Mouse (Mus musculus) stomach, embryonic 15.5 days (tissue): ENCODE measurements around the gene Nfatc2ip. TPM values are rescaled to one million over a fixed set of nuclear protein-coding genes. Genes with fewer than 3 reads are reported as not detected.

ENCODE experiments used
- ATAC-seq: fragments of 200-750 bp; cut with Nextera tagmentation; 2 replicates; pipeline ENCODE4 v1.8.0; 2017; ENCODE audit warnings: low read depth, moderate number of reproducible peaks, moderate TSS enrichment; ENCODE audit not compliant: insufficient read depth, low FRiP score
- H3K27ac ChIP-seq: fragments of 300-500 bp; sonication (generic); 2 replicates; pipeline ENCODE4 v1.5.1; 2015; ENCODE audit warnings: mild to moderate bottlenecking, inconsistent platforms
- H3K27me3 ChIP-seq: fragments of 300-500 bp; sonication (generic); replicated peaks from 2 replicates; pipeline ENCODE4 v1.6.1; 2015; ENCODE audit warnings: inconsistent platforms
- H3K36me3 ChIP-seq: fragments of 300-500 bp; sonication (generic); 2 replicates; pipeline ENCODE4 v1.6.1; 2015; ENCODE audit warnings: inconsistent platforms
- H3K4me1 ChIP-seq: fragments of 300-500 bp; sonication (generic); 2 replicates; pipeline ENCODE4 v1.6.1; 2015; ENCODE audit warnings: inconsistent platforms
- H3K4me2 ChIP-seq: fragments of 300-500 bp; sonication (generic); 2 replicates; pipeline ENCODE4 v1.6.1; 2015; ENCODE audit warnings: mild to moderate bottlenecking, inconsistent platforms
- H3K4me3 ChIP-seq: fragments of 300-500 bp; sonication (generic); replicated peaks from 2 replicates; pipeline ENCODE4 v1.5.1; 2015; ENCODE audit warnings: inconsistent platforms
- H3K9ac ChIP-seq: fragments of 300-500 bp; sonication (generic); 2 replicates; pipeline ENCODE4 v1.6.1; 2015; ENCODE audit warnings: inconsistent platforms
- H3K9me3 ChIP-seq: fragments of 300-500 bp; sonication (generic); 2 replicates; pipeline ENCODE4 v1.6.1; 2016; ENCODE audit warnings: inconsistent platforms
- WGBS: fragments of 180-500 bp; shearing (Covaris S2); methylation state at CpG from one replicate; pipeline ENCODE4 v1.1.7; 2015; 5-methylcytosine and 5-hydroxymethylcytosine counted together
- polyA plus RNA-seq: library from polyadenylated mRNA; unstranded; fragments of >200 nt; fragmentation: Nextera tagmentation; extraction: Ambion mirVana; gene quantifications from 2 replicates; pipeline ENCODE4 v1.2.1, GENCODE M21; 2015

Gene Nfatc2ip
- polyA plus RNA-seq, 1 experiment from 2014 or later = 2.7 TPM

- H3K4me3 ChIP-seq = peak within 1 kb of the TSS; percentile 79
- H3K4me2 ChIP-seq = peak within 1 kb of the TSS; percentile 81
- H3K9ac ChIP-seq = peak within 1 kb of the TSS; percentile 56
- no peaks in the 10 kb centered on the region; the same call in 1 of the 2 replicates for H3K9me3 ChIP-seq
- ATAC-seq = peak; percentile 90
- WGBS = under 1% methylated on average over 81 of the region's 82 CpGs
- H3K4me1 ChIP-seq = peaks cover 13% of the 10 kb centered on the region
- peaks cover 5% of the 10 kb centered on the region; the same call in 1 of the 2 replicates for H3K36me3 ChIP-seq
- peak within 1 kb of the TSS; percentile 96 for H3K27ac ChIP-seq
- H3K27me3 ChIP-seq = no peaks in the 10 kb centered on the region
These were observed 32.3 kb upstream of the Nfatc2ip start, which contains the start of gene Rabep2 for GRCm38 (mm10) chr7:126428631-126429502. Rabep2 (plus strand) TSS chr7:126428759.

GRCm38 (mm10) chr7:126428154-126428553, 31.6 kb upstream of the Nfatc2ip start:
- Histone ChIP-seq H3K4me3 (peak overlapping the region; percentile 79), H3K36me3 (peaks cover 5% of the 10 kb centered on the region; the same call in 1 of the 2 replicates), H3K27me3 (no peaks in the 10 kb centered on the region), H3K4me2 (peak overlapping the region; percentile 81), H3K9ac (peak overlapping the region; percentile 56), H3K9me3 (no peaks in the 10 kb centered on the region; the same call in 1 of the 2 replicates), H3K4me1 (peaks cover 13% of the 10 kb centered on the region), H3K27ac (peak overlapping the region; percentile 96)
- peak; percentile 6; the same call in 1 of the 2 replicates for ATAC-seq
- 17% methylated on average over 4 of the region's 4 CpGs for WGBS

GRCm38 (mm10) chr7:126427323-126427860, 30.9 kb upstream of the Nfatc2ip start:
- no peak overlapping the region for H3K27ac ChIP-seq
- H3K9me3 ChIP-seq = no peaks in the 10 kb centered on the region; the same call in 1 of the 2 replicates
- 0 out of 2 replicates have a peak, but pooled peaks cover under 1% of the 10 kb centered on the region for H3K36me3 ChIP-seq
- H3K4me2 ChIP-seq = 0 out of 2 replicates have a peak overlapping the region, but pooled peaks have one; percentile 81
- H3K27me3 ChIP-seq = no peaks in the 10 kb centered on the region
- peaks cover 13% of the 10 kb centered on the region for H3K4me1 ChIP-seq
- no peak for ATAC-seq
- WGBS = 51% methylated on average over 12 of the region's 13 CpGs
- H3K4me3 ChIP-seq = no peak overlapping the region
- no peak overlapping the region for H3K9ac ChIP-seq

DNA sequence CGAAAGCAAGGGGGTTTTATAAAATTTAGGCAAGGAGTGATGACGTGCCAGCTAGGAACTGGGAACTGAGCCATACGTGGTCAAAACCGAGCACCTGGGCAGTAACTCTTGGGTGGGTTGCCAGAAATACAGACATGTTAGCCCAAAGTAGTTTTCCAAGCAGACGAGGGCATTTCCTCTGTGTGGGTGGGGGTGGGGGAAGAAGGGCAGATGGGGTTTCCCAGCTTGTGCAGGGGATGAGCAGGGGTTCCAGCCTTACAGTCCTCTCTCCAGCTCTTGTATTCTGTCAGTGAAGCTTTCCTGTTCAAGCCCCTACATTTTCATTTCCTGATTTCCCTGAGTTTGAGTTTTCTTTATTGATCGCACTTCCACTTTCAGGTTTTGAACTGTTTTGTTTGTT, 27.6 kb upstream of the Nfatc2ip start:
- Histone ChIP-seq H3K4me1 (0 out of 2 replicates have a peak, but pooled peaks cover 6% of the 10 kb centered on the region), H3K27me3 (no peaks in the 10 kb centered on the region), H3K9me3 (no peaks in the 10 kb centered on the region; the same call in 1 of the 2 replicates), H3K9ac (no peak overlapping the region), H3K4me3 (no peak overlapping the region), H3K4me2 (no peak overlapping the region), H3K36me3 (no peaks in the 10 kb centered on the region), H3K27ac (no peak overlapping the region)
- no peak for ATAC-seq
- 87% methylated on average over 6 of the region's 6 CpGs for WGBS

DNA sequence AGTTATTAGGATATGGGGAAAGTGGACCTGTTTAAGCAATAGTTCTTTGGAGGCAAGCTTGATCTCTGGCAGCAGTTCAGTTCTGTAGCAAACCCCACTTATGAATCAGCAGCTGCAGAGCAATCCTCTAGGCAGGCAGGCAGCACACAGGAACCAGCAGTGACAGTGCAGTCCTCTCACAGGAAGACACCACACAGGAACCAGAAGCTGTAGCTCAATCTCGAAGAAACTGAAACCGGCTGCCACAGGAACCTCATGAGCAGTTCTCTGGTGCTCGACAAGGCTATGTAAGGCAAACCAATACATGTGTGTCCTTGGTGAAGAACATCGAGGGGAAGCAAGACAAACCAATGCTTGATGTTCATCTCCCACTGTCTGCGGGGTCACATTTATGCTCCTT, 25.2 kb upstream of the Nfatc2ip start:
- 83% methylated on average over 5 of the region's 5 CpGs for WGBS

DNA sequence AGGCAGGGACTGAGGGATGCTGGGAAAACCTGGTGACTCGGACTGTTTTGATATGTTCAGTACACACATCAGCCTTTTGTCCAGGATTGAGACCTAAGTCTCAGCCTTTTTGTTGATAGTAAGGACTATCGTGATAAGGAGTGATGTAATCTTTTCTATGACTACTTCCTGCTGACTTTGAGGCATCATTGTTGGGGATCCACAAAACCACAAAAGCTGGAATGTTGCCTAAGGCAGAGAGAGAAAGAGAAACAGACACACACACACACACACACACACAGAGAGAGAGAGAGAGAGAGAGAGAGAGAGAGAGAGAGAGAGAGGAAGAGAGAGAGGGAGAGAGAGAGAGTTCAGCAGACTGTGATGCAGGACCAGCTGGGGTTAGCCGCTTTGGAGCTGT, 22.0 kb upstream of the Nfatc2ip start:
- H3K27me3 ChIP-seq = no peaks in the 10 kb centered on the region
- WGBS = 51% methylated on average over 3 of the region's 3 CpGs
- H3K27ac ChIP-seq = no peak overlapping the region
- H3K4me2 ChIP-seq = no peak overlapping the region
- no peaks in the 10 kb centered on the region for H3K4me1 ChIP-seq
- H3K4me3 ChIP-seq = no peak overlapping the region
- no peak for ATAC-seq
- no peak overlapping the region for H3K9ac ChIP-seq
- H3K9me3 ChIP-seq = no peaks in the 10 kb centered on the region
- H3K36me3 ChIP-seq = no peaks in the 10 kb centered on the region

More for the DNA sequence above, 25.2 kb upstream of the Nfatc2ip start:
- Histone ChIP-seq H3K9ac (no peak overlapping the region), H3K36me3 (no peaks in the 10 kb centered on the region), H3K4me3 (no peak overlapping the region), H3K27ac (no peak overlapping the region), H3K27me3 (no peaks in the 10 kb centered on the region), H3K9me3 (no peaks in the 10 kb centered on the region; the same call in 1 of the 2 replicates), H3K4me1 (no peaks in the 10 kb centered on the region), H3K4me2 (no peak overlapping the region)
- no peak for ATAC-seq

DNA sequence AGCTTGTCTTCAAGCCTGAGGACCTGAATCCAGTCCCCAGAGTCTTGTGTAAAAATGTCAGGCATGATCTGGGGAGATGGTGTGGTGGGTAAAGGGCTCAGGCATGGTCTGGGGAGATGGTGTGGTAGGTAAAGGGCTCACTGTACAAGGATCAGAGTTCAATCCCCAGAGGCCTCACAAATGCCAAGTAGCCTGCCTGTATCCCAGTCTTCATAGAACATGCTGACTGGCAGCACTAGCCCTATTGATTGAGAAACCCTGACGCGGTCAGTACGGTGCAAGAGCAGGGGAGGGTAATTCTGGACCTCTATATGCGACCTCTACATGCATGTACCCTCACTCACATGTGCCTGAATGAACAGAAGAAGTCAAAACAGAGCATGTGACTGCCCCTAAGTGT, 21.1 kb upstream of the Nfatc2ip start:
- H3K4me3 ChIP-seq = no peak overlapping the region
- WGBS = 87% methylated on average over 4 of the region's 4 CpGs
- no peak overlapping the region for H3K9ac ChIP-seq
- H3K36me3 ChIP-seq = no peaks in the 10 kb centered on the region
- no peak overlapping the region for H3K4me2 ChIP-seq
- 0 out of 2 replicates have a peak, but pooled peaks cover 2% of the 10 kb centered on the region for H3K27me3 ChIP-seq
- no peak for ATAC-seq
- H3K27ac ChIP-seq = no peak overlapping the region
- no peaks in the 10 kb centered on the region for H3K4me1 ChIP-seq
- H3K9me3 ChIP-seq = no peaks in the 10 kb centered on the region

DNA sequence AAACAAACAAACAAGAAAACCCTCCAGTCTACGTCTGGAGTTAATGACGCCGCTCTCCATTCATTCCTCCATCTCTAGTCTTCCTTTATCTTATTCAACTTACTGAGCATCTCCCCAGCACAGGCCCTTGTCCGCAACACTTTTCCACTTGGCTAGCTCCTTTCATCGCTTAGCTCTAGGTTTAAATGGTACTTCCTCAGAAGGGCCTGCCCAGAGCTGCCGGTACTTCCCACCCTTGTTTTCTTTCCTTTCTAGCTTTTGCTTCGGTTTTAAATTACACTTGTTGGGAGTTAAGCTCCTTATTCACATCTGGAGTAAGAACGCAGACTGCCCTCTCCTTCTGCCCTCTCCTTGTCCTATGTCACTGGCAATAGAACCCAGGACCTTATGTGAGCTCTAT, 20.5 kb upstream of the Nfatc2ip start:
- Histone ChIP-seq H3K4me2 (no peak overlapping the region), H3K9me3 (no peaks in the 10 kb centered on the region), H3K4me3 (no peak overlapping the region), H3K27me3 (0 out of 2 replicates have a peak, but pooled peaks cover 5% of the 10 kb centered on the region), H3K36me3 (no peaks in the 10 kb centered on the region), H3K27ac (no peak overlapping the region), H3K4me1 (no peaks in the 10 kb centered on the region), H3K9ac (no peak overlapping the region)
- 61% methylated on average over 8 of the region's 8 CpGs for WGBS
- no peak for ATAC-seq

- Histone ChIP-seq H3K27me3 (peaks cover 5% of the 10 kb centered on the region; the same call in 1 of the 2 replicates), H3K4me3 (no peak overlapping the region), H3K9me3 (no peaks in the 10 kb centered on the region), H3K27ac (no peak overlapping the region), H3K4me1 (no peaks in the 10 kb centered on the region), H3K4me2 (no peak overlapping the region), H3K9ac (no peak overlapping the region), H3K36me3 (no peaks in the 10 kb centered on the region)
- ATAC-seq = no peak
- WGBS = 61% methylated on average over 2 of the region's 2 CpGs
These were observed 20.1 kb upstream of the Nfatc2ip start for GRCm38 (mm10) chr7:126416615-126417014.

- no peak for ATAC-seq
- no peak within 1 kb of the TSS for H3K9ac ChIP-seq
These were observed 18.2 kb upstream of the Nfatc2ip start, which contains the start of gene Cd19 for GRCm38 (mm10) chr7:126414725-126415124. Cd19 (minus strand) TSS chr7:126414889.

GRCm38 (mm10) chr7:126411061-126411460, 14.5 kb upstream of the Nfatc2ip start:
- no peak overlapping the region for H3K27ac ChIP-seq
- H3K36me3 ChIP-seq = no peaks in the 10 kb centered on the region
- no peak for ATAC-seq
- peaks cover 5% of the 10 kb centered on the region; the same call in 1 of the 2 replicates for H3K27me3 ChIP-seq
- H3K4me2 ChIP-seq = no peak overlapping the region
- WGBS = 86% methylated on average over 4 of the region's 4 CpGs
- H3K4me3 ChIP-seq = no peak overlapping the region
- no peak overlapping the region for H3K9ac ChIP-seq
- no peaks in the 10 kb centered on the region for H3K9me3 ChIP-seq
- no peaks in the 10 kb centered on the region for H3K4me1 ChIP-seq

More at GRCm38 (mm10) chr7:126414725-126415124, 18.2 kb upstream of the Nfatc2ip start, which contains the start of gene Cd19:
- H3K4me2 ChIP-seq = no peak within 1 kb of the TSS
- no peak within 1 kb of the TSS for H3K27ac ChIP-seq
- H3K4me1 ChIP-seq = no peaks in the 10 kb centered on the region
- WGBS = 81% methylated on average over 6 of the region's 6 CpGs
- peaks cover 5% of the 10 kb centered on the region; the same call in 1 of the 2 replicates for H3K27me3 ChIP-seq
- H3K36me3 ChIP-seq = no peaks in the 10 kb centered on the region
- no peaks in the 10 kb centered on the region for H3K9me3 ChIP-seq
- no peak within 1 kb of the TSS for H3K4me3 ChIP-seq

- H3K27ac ChIP-seq = no peak overlapping the region
- H3K4me1 ChIP-seq = no peaks in the 10 kb centered on the region
- H3K9me3 ChIP-seq = no peaks in the 10 kb centered on the region
- H3K27me3 ChIP-seq = peaks cover 5% of the 10 kb centered on the region; the same call in 1 of the 2 replicates
- no peak overlapping the region for H3K4me2 ChIP-seq
- no peaks in the 10 kb centered on the region for H3K36me3 ChIP-seq
- ATAC-seq = no peak
- H3K4me3 ChIP-seq = no peak overlapping the region
- H3K9ac ChIP-seq = no peak overlapping the region
- 71% methylated on average over 2 of the region's 2 CpGs for WGBS
These were observed 12.1 kb upstream of the Nfatc2ip start for GRCm38 (mm10) chr7:126408686-126409085.
